ENCODE assay signal across 23 mouse cellular contexts in the genomic region with DNA sequence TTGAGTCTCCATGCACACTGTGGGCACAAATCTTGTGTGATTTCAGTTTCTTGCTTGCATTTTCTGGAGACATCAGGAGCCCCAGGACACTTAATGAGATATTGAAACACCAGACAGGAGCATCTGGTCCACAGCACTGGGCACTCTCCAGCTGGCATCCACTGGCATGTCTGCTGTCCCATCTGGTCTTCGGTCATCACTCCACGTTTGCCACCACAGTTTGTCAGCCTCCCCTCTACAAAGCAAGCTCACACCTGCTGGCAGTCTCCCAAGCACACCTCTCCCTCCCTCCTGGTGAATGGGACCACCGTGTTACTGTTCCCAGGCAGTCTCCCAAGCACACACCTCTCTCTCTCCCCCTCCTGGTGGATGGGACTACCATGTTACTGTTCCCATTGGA.
DNase-seq lines count a peak whose midpoint lies in the region; ATAC-seq and TF ChIP-seq lines count a peak whose summit lies in the region.
"Had no signal": no experiment of that assay in that cellular context is flagged by ENCODE, and none has a peak within 500 bp of the region (broad histone marks: within the 10 kb centered on the region; RNA-seq: fewer than 3 reads in every experiment).

No protein-coding gene starts in this region.

- no peak for ATAC-seq in cerebellum, adult (ENCODE audit: insufficient number of reproducible peaks, low FRiP score, low TSS enrichment)
- ATAC-seq in hindbrain, embryonic 15.5 days (ENCODE audit: low FRiP score, low read depth), result 0 out of 2 replicates have a peak, but pooled peaks have one; percentile 42
- no peak for ATAC-seq in hindbrain, embryonic 12.5 days (ENCODE audit: low FRiP score)
- no peak for ATAC-seq in midbrain, postnatal 0 days (ENCODE audit: low FRiP score)
- no peak for ATAC-seq in midbrain, embryonic 14.5 days (ENCODE audit: low FRiP score, low TSS enrichment)
- ATAC-seq: intestine, postnatal 0 days; liver, embryonic 12.5 days; liver, postnatal 0 days had no signal

- H3K27ac ChIP-seq in hindbrain, embryonic 15.5 days (replicated peaks), result no peak overlapping the region
- no peak overlapping the region for H3K27ac ChIP-seq in hindbrain, embryonic 12.5 days
- no peak overlapping the region for H3K27ac ChIP-seq in midbrain, postnatal 0 days (ENCODE audit: low read depth, low read length)
- H3K27ac ChIP-seq in midbrain, embryonic 14.5 days (replicated peaks; ENCODE audit: low read depth, low read length), result no peak overlapping the region
- H3K27ac ChIP-seq: left cerebral cortex, adult 2 months; liver, embryonic 12.5 days had no signal

- H3K27me3 ChIP-seq in hindbrain, embryonic 15.5 days, result no peaks in the 10 kb centered on the region
- H3K27me3 ChIP-seq in hindbrain, embryonic 12.5 days, result no peaks in the 10 kb centered on the region
- H3K27me3 ChIP-seq in midbrain, postnatal 0 days (ENCODE audit: insufficient read depth, low read length), result no peaks in the 10 kb centered on the region
- no peaks in the 10 kb centered on the region for H3K27me3 ChIP-seq in midbrain, embryonic 14.5 days (ENCODE audit: control insufficient read depth, insufficient read depth, low read length)
- H3K27me3 ChIP-seq: liver, embryonic 12.5 days had no signal

- H3K36me3 ChIP-seq in hindbrain, embryonic 15.5 days, result no peaks in the 10 kb centered on the region
- no peaks in the 10 kb centered on the region for H3K36me3 ChIP-seq in hindbrain, embryonic 12.5 days
- no peaks in the 10 kb centered on the region for H3K36me3 ChIP-seq in midbrain, postnatal 0 days (ENCODE audit: insufficient read depth, low read length)
- no peaks in the 10 kb centered on the region for H3K36me3 ChIP-seq in midbrain, embryonic 14.5 days (ENCODE audit: control insufficient read depth, insufficient read depth, low read length)
- H3K36me3 ChIP-seq: G1E; liver, embryonic 12.5 days had no signal

- TF ChIP-seq CTCF in midbrain, postnatal 0 days (IDR thresholded peaks at IDR 0.05), result no peak

- no peak overlapping the region for H3K4me2 ChIP-seq in hindbrain, embryonic 15.5 days
- H3K4me2 ChIP-seq in hindbrain, embryonic 12.5 days (replicated peaks), result no peak overlapping the region
- H3K4me2 ChIP-seq in midbrain, postnatal 0 days (ENCODE audit: low read depth, low read length, poor library complexity, severe bottlenecking), result no peak overlapping the region
- H3K4me2 ChIP-seq in midbrain, embryonic 14.5 days (ENCODE audit: low read length), result no peak overlapping the region
- H3K4me2 ChIP-seq: heart, embryonic 11.5 days; liver, embryonic 12.5 days; midbrain, embryonic 11.5 days had no signal

- 52% methylated on average over 3 of the region's 3 CpGs for WGBS in hindbrain, embryonic 15.5 days
- 63% methylated on average over 3 of the region's 3 CpGs for WGBS in hindbrain, embryonic 12.5 days
- WGBS in midbrain, postnatal 0 days, result 72% methylated on average over 3 of the region's 3 CpGs
- WGBS in midbrain, embryonic 14.5 days, result 70% methylated on average over 3 of the region's 3 CpGs

- peak; percentile 28 for DNase-seq in cerebellum, adult 11-12 months
- peak; percentile 68 for DNase-seq in midbrain, postnatal 0 days (ENCODE audit: low spot score)
- no peak for DNase-seq in midbrain, embryonic 14.5 days
- DNase-seq in thymus, postnatal 14 days, result no peak
- no peak for DNase-seq in kidney, adult 18-20 months
- DNase-seq: adrenal gland, postnatal 10 days; gastrocnemius, postnatal 14 days; heart, adult 18-20 months; heart, postnatal 4 days; kidney, postnatal 14 days; liver, postnatal 0 days; lung, postnatal 36 days; retina, postnatal 1 day; right cerebral cortex, postnatal 14 days had no signal

- H3K4me1 ChIP-seq in hindbrain, embryonic 15.5 days (replicated peaks), result no peaks in the 10 kb centered on the region
- H3K4me1 ChIP-seq in hindbrain, embryonic 12.5 days, result no peaks in the 10 kb centered on the region; the same call in 1 of the 2 replicates
- no peaks in the 10 kb centered on the region for H3K4me1 ChIP-seq in midbrain, postnatal 0 days (ENCODE audit: insufficient read depth, low read length)
- 0 out of 2 replicates have a peak, but pooled peaks cover 3% of the 10 kb centered on the region for H3K4me1 ChIP-seq in midbrain, embryonic 14.5 days (ENCODE audit: control insufficient read depth, insufficient read depth, low read length)
- H3K4me1 ChIP-seq: liver, embryonic 12.5 days had no signal

- H3K9me3 ChIP-seq in hindbrain, embryonic 15.5 days, result no peaks in the 10 kb centered on the region
- H3K9me3 ChIP-seq in hindbrain, embryonic 12.5 days (replicated peaks), result no peaks in the 10 kb centered on the region
- no peaks in the 10 kb centered on the region for H3K9me3 ChIP-seq in midbrain, postnatal 0 days (ENCODE audit: low read length)
- no peaks in the 10 kb centered on the region for H3K9me3 ChIP-seq in midbrain, embryonic 14.5 days (ENCODE audit: control insufficient read depth, low read length)
- H3K9me3 ChIP-seq: liver, embryonic 12.5 days had no signal

- no peak overlapping the region for H3K9ac ChIP-seq in hindbrain, embryonic 15.5 days
- no peak overlapping the region for H3K9ac ChIP-seq in hindbrain, embryonic 12.5 days
- no peak overlapping the region for H3K9ac ChIP-seq in midbrain, postnatal 0 days (replicated peaks; ENCODE audit: low read length, poor library complexity, severe bottlenecking)
- no peak overlapping the region for H3K9ac ChIP-seq in midbrain, embryonic 14.5 days (replicated peaks; ENCODE audit: low read length)
- H3K9ac ChIP-seq: liver, embryonic 12.5 days; liver, postnatal 0 days had no signal

- H3K4me3 ChIP-seq in hindbrain, embryonic 15.5 days, result no peak overlapping the region
- H3K4me3 ChIP-seq in hindbrain, embryonic 12.5 days, result no peak overlapping the region
- no peak overlapping the region for H3K4me3 ChIP-seq in midbrain, postnatal 0 days (ENCODE audit: low read depth, low read length)
- no peak overlapping the region for H3K4me3 ChIP-seq in midbrain, embryonic 14.5 days (replicated peaks; ENCODE audit: low read depth, low read length)
- H3K4me3 ChIP-seq: left cerebral cortex, adult 2 months; liver, embryonic 12.5 days had no signal

Comparison
In these comparisons a context has a peak if more than half of its experiments do, and no peak if none do; other contexts are left out.
1. DNase-seq: peak in cerebellum, adult 11-12 months (single experiment) and midbrain, postnatal 0 days (single experiment); none in midbrain, embryonic 14.5 days (single experiment), thymus, postnatal 14 days (single experiment) and kidney, adult 18-20 months (single experiment).